Mouse (Mus musculus): ENCODE data around the gene Cgrrf1.

Cgrrf1 gene

GRCm38 (mm10) chr14:46823996-46824395 is 7.9 kb upstream of the Cgrrf1 start:
- DNase-seq: peak; percentile 70

GRCm38 (mm10) chr14:46827430-46827829 is 4.5 kb upstream of the Cgrrf1 start:
- DNase-seq: peak; percentile 53

- DNase-seq: peak; percentile 67
Measured at GRCm38 (mm10) chr14:46831295-46831694, 630 bp upstream of the Cgrrf1 start.

GRCm38 (mm10) chr14:46832354-46833272 is 688 bp downstream of the Cgrrf1 start:
- DNase-seq: no peak

- peak; percentile 19 for DNase-seq
Measured at GRCm38 (mm10) chr14:46839326-46839725, 7.4 kb downstream of the Cgrrf1 start.

GRCm38 (mm10) chr14:46845706-46846105 is 13.8 kb downstream of the Cgrrf1 start:
- DNase-seq: peak; percentile 85

GRCm38 (mm10) chr14:46848063-46848590 is 16.2 kb downstream of the Cgrrf1 start:
- peak; percentile 55 for DNase-seq

- peak; percentile 83 for DNase-seq
Measured at GRCm38 (mm10) chr14:46848736-46849135, 16.8 kb downstream of the Cgrrf1 start.

- DNase-seq: no peak
Measured at GRCm38 (mm10) chr14:46849769-46850168, 17.8 kb downstream of the Cgrrf1 start.

- peak; percentile 66 for DNase-seq
Measured at GRCm38 (mm10) chr14:46853677-46854076, 21.8 kb downstream of the Cgrrf1 start.

- DNase-seq: peak; percentile 61
Measured at GRCm38 (mm10) chr14:46862922-46863321, 31.0 kb downstream of the Cgrrf1 start.

GRCm38 (mm10) chr14:46880935-46881334 is 49.0 kb downstream of the Cgrrf1 start:
- DNase-seq: peak; percentile 95

- no peak for DNase-seq
Measured at GRCm38 (mm10) chr14:46881581-46882430, 49.9 kb downstream of the Cgrrf1 start.

GRCm38 (mm10) chr14:46882431-46883067 is 50.6 kb downstream of the Cgrrf1 start, which contains the start of gene Samd4:
Gene Samd4, plus strand, starts transcription at chr14:46882854.
- peak; percentile 99 for DNase-seq

- peak; percentile 97 for DNase-seq
Measured at GRCm38 (mm10) chr14:46883068-46883870, 51.3 kb downstream of the Cgrrf1 start.

- DNase-seq: peak; percentile 97
Measured at GRCm38 (mm10) chr14:46883871-46884441, 52.0 kb downstream of the Cgrrf1 start.

GRCm38 (mm10) chr14:46884701-46885428 is 52.9 kb downstream of the Cgrrf1 start:
- peak; percentile 97 for DNase-seq

- no peak for DNase-seq
Measured at GRCm38 (mm10) chr14:46885429-46885755, 53.5 kb downstream of the Cgrrf1 start.

GRCm38 (mm10) chr14:46885891-46886301 is 54.0 kb downstream of the Cgrrf1 start:
- peak; percentile 98 for DNase-seq

- DNase-seq: peak; percentile 85
Measured at GRCm38 (mm10) chr14:46889096-46889495, 57.2 kb downstream of the Cgrrf1 start.

- DNase-seq: peak; percentile 66
Measured at GRCm38 (mm10) chr14:46893961-46894360, 62.0 kb downstream of the Cgrrf1 start.
